Mouse (Mus musculus) cerebellum, adult 2 months (tissue): ENCODE data around the gene Rhobtb1.

Experiments
- CTCF ChIP-seq: fragments of 200-500 bp; IDR thresholded peaks from 2 replicates; pipeline ENCODE4 v1.5.1; 2011; ENCODE audit warnings: low read depth, mild to moderate bottlenecking, control low read depth, low read length, moderate library complexity, borderline replicate concordance; ENCODE audit not compliant: insufficient read depth
- POLR2A ChIP-seq: fragments of 200-500 bp; IDR thresholded peaks from 2 replicates; pipeline ENCODE4 v1.6.1; 2011; ENCODE audit warnings: low read length, control low read depth, borderline replicate concordance; ENCODE audit not compliant: insufficient read depth

DNA sequence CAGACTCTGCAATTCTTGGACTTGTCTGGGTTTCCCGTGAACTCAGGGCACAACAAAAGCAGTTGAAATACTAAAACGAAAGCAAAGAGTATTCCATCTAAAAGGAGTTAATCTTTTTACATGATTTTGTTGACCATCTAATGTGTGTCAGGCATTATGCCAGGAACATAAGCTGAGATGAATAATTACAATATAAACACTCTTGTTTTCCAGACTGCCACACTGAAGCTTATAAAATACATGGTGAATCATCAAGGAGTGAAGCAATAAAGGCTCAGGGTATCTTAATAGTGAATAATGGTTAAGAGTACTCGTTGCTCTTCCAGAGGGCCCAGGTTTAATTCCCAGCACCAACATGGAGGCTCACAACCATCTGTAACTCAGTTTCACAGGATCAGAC, 29.8 kb downstream of the Rhobtb1 start:
- no peak for TF ChIP-seq POLR2A
- TF ChIP-seq CTCF, result no peak
